Mouse (Mus musculus) liver, postnatal 0 days (tissue): Measurements from ENCODE around the gene Lrrc29.

Experiments
- CTCF ChIP-seq: sonication (generic); IDR thresholded peaks from 2 replicates; pipeline ENCODE4 v1.5.1; 2016; ENCODE audit warnings: antibody characterized with exemption, low read depth
- EP300 ChIP-seq: IDR thresholded peaks from 2 replicates; pipeline ENCODE4 v1.6.1; 2016; ENCODE audit warnings: antibody characterized with exemption, low read depth, mild to moderate bottlenecking

DNA sequence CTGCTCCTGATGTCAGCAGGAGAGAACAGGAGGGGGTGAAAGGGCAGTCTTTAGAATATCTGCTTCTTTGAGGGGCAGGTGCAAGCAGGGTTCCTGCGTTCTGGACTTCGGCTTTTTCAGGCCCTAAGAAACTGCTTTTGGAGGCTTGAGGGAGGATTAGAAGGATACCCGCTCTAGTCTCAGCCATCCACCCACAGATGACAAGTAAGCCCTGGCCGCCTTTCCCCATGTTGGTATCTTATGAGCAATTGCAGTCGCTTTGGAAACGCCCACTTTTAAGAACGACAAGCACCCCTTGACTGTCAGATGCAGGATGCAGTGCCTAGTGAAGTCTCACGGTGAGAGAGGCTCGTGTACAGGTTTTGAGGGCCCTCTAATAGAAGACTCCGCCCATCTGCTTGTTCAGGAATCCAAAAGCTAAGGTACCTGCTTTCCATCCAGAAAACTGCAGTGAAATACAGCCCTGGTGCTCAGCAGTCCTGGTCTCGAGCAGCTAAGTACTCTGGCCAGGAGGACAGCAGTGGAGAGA, 7.4 kb downstream of the Lrrc29 start:
- TF ChIP-seq CTCF (no peak), EP300 (no peak)
